Mouse (Mus musculus): ENCODE measurements at regions not wholly inside any gene's neighbourhood (a gene's known extent, or its start where the extent isn't known, plus 50 kb on each side); places are given as distances from the start of the nearest gene placed in this dataset.

- TF ChIP-seq POLR2A (IDR thresholded peaks at IDR 0.05; ENCODE audit: low read depth, low read length) = no peak
- TF ChIP-seq CTCF (IDR thresholded peaks at IDR 0.05; ENCODE audit: extremely low read depth, insufficient read depth, insufficient read length, insufficient replicate concordance) = no peak
Observed at GRCm38 (mm10) chr1:189136731-189137385, 129.2 kb upstream of the Kctd3 start.
